Mouse (Mus musculus): ENCODE results near the gene Actr2.
A peak's percentile ranks its signal among the peaks of the same experiment; 100 is the strongest.
"Not testable (repeated sequence)": the region's sequence is repeated elsewhere in the genome, so short reads cannot be mapped to it uniquely, and the experiment has no call there.

The Actr2 gene

DNA sequence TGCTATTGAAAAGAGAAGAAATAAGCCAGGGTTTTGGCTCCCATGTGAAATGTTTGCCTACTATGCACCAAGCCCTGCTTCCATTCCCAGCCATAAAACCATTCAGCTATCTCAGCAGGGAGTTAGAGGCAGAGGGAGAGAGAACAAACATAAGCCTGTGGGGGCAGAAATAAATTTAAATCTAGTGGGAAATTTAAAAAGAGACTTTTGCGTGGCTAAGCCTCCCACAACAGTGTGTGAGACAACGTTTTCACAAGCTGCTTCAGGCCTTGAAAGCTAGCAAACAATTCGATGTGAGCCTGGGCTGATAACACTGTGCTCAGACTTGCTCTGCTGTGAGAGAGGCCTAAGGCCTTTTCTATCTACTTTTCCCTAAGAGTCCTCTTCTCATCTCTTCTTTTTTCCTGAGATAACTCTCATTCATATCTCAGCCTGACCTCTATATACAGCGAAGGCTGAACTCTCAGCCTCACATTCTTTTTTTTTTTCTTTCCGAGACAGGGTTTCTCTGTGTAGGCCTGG lies 3.4 kb upstream of the Actr2 start:
- DNase-seq, result no peak

GRCm38 (mm10) chr11:20112006-20112740 lies 540 bp downstream of the Actr2 start:
- DNase-seq, result peak; percentile 82 to 85

GRCm38 (mm10) chr11:20108151-20108550 lies 4.6 kb downstream of the Actr2 start:
- no peak for DNase-seq

DNA sequence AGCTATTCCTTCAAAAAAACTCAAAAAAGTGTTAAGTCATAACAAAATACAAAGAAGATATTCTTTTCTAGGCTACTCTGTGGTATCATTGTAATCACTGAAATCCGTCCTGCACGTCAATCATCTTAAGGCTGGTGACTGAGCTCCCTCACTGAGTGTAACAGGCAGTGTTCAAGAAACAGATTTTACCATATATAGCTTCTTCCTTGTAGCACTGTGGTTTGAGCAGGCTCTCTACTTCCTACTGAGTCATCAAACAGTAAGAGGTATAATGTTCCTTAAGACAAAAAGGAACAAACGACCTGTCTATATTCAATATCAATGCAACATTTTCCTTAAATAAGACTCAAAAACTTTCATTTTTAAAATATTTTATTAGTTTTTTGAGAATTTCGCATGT lies 5.0 kb downstream of the Actr2 start:
- no peak for DNase-seq

GRCm38 (mm10) chr11:20106946-20107345 lies 5.8 kb downstream of the Actr2 start:
- no peak for DNase-seq

DNA sequence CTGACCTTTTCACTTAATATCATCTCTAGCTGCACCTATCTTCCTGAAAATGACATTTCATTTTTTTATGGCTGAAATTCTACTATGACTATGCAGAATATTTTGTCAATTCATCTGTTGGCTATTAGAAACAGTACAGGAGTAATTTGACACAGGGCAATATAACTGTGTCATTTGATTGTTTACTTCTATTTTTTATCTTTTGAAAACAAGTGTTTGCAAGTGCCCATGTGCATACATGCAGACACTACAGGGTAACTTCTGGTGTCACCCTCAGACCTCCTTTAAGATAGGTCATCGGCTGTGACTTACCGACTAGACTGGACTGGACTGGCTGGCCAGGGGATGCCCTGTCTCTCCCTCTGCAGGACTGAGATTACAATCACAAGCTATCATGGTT lies 8.8 kb downstream of the Actr2 start:
- no peak for DNase-seq

DNA sequence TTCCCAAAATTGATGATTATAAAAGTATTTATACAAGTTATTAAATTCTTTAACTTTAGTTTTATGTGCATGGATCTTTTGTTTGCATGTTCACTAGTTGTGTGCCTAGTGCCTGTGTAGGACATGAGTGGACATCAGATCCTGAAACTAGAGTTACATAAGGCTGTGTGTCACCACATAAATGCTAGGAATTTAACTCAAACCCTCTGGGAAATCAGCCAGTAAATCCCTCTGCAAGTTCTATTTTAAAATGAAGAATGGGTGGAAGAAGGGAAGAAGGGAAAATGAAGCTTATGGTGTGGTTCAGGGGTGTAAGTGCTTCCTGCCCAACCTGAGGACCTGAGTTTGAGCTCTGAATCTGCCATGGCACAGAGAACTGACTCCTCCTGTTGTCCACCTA lies 26.4 kb downstream of the Actr2 start:
- no peak for DNase-seq

GRCm38 (mm10) chr11:20085635-20086034 lies 27.1 kb downstream of the Actr2 start:
- DNase-seq, result no peak

DNA sequence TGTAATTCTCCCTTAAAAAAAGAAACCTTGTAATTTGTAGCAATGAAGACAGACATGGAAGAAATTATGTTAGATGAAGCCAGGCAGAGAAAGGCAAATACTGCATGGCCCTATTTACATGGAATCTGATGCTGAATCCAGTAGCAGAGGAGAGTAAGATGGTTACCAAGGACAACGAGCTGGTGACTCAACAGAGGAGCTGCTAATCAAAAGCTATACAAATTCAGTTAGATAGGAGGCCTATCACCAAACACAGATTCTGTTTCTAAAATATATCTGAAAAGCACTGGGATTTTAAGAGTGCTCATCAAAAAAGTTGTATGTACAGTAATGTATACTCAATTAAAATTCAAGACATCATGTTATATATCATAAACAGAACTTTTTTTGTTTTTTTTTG lies 37.3 kb downstream of the Actr2 start:
- DNase-seq, result no peak

DNA sequence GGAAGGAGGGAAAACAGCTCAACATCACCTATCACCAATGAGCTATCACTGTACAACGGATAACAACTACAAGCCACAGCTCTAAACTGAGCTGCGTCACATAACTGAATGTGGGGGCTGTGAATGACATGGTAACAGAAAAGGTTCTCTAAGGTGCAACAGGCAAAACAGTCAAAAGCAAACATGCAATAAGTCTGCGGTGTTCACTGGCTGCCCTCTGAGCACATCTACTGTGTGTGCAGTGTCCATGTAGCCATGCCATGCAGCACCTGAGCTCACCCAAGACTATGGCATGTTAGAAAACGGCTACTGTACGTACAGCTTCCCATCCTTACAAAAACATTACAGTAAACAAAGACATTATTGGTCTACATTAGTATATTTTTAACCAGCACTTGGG lies 39.9 kb downstream of the Actr2 start:
- no peak for DNase-seq

GRCm38 (mm10) chr11:20072174-20072573 lies 40.5 kb downstream of the Actr2 start:
- DNase-seq, result no peak

GRCm38 (mm10) chr11:20068346-20069004 lies 44.2 kb downstream of the Actr2 start:
- DNase-seq, result no peak

DNA sequence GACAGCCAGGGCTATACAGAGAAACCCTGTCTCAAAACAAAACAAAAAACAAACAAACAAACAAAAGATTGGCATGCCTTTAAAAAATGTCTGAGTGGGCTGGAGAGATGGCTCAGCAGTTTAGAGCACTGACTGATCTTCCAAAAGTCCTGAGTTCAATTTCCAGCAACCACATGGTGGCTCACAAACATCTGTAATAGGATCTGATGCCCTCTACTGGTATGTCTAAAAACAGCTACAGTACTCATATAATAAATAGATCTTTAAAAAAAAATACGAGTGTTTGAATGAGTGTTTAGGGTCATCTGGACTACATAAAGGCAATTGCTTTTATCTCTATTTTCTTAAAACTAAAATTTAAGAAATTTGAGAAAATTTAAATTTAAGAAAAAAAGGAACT lies 45.2 kb downstream of the Actr2 start:
- DNase-seq, result no peak

DNA sequence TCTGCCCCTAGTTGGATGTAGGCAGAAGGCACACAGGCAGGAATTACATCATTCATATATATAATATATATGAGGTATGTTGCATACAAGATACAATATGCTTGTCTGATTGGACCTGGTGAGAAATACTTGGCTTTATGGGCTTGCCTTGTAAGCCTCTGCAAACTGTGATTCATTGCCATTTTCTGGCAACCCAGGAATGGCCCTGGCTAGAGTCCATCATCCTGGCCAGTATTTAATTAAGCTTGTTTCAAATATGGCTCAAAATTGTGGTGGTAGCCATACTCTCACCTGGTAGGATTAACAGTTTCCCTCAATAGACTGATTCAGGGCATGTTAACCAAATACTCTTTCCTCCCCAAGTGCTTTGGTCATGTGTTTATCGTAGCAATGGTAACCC lies 46.6 kb downstream of the Actr2 start:
- DNase-seq, result no peak

DNA sequence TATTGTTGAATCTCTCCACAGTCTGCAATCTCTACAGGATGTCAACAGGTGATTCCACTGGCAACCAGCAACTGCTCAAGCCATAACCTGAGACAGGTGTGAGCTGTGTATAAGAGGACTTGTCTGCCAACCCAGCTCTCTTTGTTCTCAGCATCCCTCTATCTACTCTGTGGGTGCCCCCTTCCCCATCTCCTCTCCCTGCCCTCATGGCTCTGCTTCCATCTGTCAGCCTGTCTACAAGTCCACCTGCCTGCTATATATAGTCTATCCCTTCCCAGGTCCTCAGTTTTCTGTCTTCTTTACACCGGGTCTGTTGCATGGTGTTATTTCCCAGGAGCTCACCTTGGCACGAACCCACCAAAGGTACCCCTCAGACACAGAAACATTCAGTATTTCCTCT lies 47.8 kb downstream of the Actr2 start:
- no peak for DNase-seq

- not testable (repeated sequence) for DNase-seq
Observed at GRCm38 (mm10) chr11:20064086-20064485, 48.6 kb downstream of the Actr2 start.

DNA sequence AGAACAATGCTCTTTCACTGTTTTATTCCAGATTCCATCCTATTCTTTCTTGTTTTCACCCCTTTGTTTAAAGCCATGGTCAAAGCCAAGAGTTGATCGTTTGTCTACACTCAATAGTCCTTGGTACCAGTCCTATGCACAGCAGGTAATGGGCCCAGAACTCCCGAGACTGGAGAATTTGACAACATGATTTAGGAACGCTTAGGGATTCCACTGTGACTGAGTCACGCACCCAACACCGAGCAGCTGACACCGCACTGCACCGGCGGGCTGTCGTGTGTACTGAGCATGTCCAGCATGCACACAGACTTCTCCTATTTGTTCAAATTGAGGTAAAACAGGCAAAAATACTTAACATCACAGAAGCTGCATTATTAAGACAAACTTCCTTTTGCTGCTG lies 49.9 kb downstream of the Actr2 start:
- not testable (repeated sequence) for DNase-seq

DNA sequence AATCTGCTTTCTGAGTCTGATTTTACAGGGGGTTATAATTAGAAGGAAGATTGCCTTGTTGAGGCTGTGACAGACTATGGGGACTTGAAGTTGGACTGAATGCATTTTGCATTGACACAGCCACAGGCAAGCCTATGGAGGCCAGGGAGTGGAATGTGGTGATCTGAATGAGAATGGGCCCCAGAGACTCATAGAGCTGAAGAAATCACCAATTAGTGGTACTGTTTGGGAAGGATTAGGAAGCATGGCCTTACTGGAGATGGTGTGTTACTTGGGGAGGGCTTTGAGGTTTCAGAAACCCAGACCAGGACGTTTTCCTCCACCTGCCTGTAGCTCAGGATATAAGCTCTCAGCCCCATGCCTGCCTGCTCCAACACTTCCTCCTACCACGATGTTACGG lies 53.0 kb downstream of the Actr2 start:
- no peak for DNase-seq

DNA sequence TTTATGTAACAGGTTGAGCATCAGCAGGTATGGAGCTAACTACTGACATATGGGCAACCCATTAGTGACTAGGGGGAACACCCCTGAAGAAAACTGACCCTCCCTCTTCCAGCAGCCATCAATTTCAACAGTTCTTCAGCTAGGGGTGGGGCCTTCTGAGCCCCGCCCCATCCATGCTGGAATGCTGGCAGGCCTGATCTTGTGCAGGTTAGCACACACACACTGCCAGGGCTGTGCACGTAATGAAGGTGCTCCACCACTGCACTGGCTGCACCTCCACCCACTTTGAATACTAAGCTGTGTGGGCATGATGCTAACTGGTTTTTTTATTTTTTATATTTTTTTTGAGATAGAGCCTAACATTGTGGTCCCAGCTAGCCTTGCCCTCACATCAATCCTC lies 55.3 kb downstream of the Actr2 start:
- no peak for DNase-seq

GRCm38 (mm10) chr11:20056168-20056567 lies 56.5 kb downstream of the Actr2 start:
- DNase-seq, result no peak

DNA sequence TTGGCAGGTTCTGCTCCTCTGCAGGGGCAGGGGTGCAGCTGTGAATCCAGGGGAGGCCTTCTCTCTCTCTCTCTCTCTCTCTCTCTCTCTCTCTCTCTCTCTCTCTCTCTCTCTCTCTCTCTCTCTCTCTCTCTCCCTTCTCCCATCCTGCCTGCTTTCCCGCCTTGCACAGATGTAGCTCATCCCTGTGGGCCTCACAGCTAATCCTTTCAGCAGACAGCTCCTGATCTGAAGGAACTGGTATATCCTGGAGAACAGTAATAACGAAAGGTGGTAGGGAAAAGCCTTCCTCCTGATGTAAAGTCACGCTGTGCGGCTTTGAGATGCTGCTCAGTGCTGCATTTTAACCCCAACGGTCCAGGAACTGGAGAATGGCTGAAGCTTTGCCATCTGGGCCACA lies 58.1 kb downstream of the Actr2 start:
- no peak for DNase-seq

DNA sequence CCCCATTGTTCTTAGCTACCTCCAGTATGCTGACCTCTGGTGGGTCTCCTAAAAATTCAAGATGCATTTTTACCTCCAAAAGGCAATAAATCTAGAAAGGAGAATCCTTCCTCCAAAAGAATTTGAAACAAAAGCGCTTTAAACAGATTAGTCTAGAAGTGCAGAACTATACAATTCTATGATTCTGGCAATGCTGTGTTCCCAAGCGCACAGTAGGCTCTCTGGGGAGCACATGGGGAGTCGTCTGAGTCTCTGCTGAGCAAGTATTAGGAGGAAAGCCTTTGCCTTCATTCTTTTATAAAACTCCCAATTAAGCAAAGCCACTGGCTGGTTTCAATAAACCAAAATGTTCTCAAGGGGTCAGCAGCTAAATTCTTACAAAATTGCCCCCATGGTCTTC lies 58.8 kb downstream of the Actr2 start:
- no peak for DNase-seq

DNA sequence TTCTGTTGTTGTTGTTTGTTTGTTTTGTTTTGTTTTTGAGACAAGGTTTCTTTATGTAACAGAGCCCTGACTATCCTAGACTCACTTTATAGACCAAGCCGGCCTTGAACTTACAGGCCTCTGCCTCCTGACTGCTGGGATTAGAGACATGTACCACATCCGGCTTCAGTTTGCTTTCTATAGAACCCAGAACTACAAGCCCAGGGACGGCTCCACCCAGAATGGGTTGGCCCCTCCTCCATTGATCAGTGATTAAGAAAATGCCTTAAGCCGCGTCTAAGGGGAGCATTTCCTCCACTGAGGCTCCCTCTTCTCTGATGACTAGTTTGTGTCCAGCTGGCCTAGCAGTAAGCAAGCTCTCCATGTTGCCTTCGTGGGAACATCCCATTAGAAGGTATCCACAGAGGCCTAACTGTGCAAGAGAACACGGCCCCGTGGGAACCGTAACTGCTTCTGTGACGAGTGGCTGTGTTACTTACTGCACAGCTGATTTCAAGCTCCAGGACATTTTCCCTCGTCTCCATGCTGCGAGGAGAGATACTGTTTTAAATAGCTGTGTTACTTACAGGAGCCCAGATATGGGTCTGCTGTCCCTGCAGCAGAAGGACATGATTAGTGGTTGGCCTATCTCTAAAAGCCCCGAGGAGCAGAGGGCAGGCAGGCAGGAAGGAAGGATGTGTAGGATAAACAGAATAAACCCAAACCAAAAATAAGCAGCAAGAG lies 59.7 kb downstream of the Actr2 start:
- no peak for DNase-seq

DNA sequence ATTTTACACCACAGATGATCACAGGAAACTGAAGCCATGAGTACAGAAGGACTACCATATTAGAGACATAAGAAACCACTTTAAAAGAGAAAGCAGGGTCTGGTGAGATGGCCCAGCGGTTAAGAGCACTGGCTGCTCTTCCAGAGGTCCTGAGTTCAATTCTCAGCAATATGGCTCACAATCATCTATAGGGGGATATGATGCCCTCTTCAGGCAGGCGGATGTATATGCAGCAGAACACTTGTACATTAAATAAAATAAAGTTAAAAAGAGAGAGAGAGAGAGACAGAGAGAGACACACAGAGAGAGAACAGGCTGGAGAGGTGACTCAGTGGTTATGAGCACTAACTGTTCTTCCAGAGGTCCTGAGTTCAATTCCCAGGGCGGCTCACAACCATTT lies 67.1 kb downstream of the Actr2 start:
- DNase-seq, result no peak
